9 mouse cellular contexts compared by ENCODE assay signal in genomic region chr8:26438877-26439276, GRCm38 (mm10).
DNase-seq lines count a peak whose midpoint lies in the region; ATAC-seq and TF ChIP-seq lines count a peak whose summit lies in the region.
"Had no signal": no experiment of that assay in that cellular context is flagged by ENCODE, and none has a peak within 500 bp of the region (broad histone marks: within the 10 kb centered on the region; RNA-seq: fewer than 3 reads in every experiment).

No protein-coding gene starts in this region.

- no peak for TF ChIP-seq CTCF in intestine, postnatal 0 days (IDR thresholded peaks at IDR 0.05; ENCODE audit: low read depth)

- peak overlapping the region; percentile 24 for H3K4me3 ChIP-seq in kidney, embryonic 14.5 days (ENCODE audit: low read length)
- no peak overlapping the region for H3K4me3 ChIP-seq in embryonic facial prominence, embryonic 15.5 days (replicated peaks)
- no peak overlapping the region for H3K4me3 ChIP-seq in intestine, postnatal 0 days (ENCODE audit: low read depth, low read length)
- H3K4me3 ChIP-seq in neural tube, embryonic 12.5 days = no peak overlapping the region
- H3K4me3 ChIP-seq: heart, embryonic 15.5 days had no signal

- peak overlapping the region; percentile 37; the same call in 1 of the 2 replicates for H3K9ac ChIP-seq in kidney, embryonic 14.5 days (ENCODE audit: low read depth, low read length)
- H3K9ac ChIP-seq in embryonic facial prominence, embryonic 15.5 days = no peak overlapping the region
- no peak overlapping the region for H3K9ac ChIP-seq in intestine, postnatal 0 days (ENCODE audit: low read depth, low read length)
- no peak overlapping the region for H3K9ac ChIP-seq in neural tube, embryonic 12.5 days
- H3K9ac ChIP-seq: heart, embryonic 15.5 days had no signal

- H3K27me3 ChIP-seq in kidney, embryonic 14.5 days (ENCODE audit: control insufficient read depth, insufficient read depth, low read length) = no peaks in the 10 kb centered on the region
- no peaks in the 10 kb centered on the region for H3K27me3 ChIP-seq in embryonic facial prominence, embryonic 15.5 days
- H3K27me3 ChIP-seq in intestine, postnatal 0 days (replicated peaks; ENCODE audit: control insufficient read depth, insufficient read depth, low read length) = no peaks in the 10 kb centered on the region
- no peaks in the 10 kb centered on the region for H3K27me3 ChIP-seq in neural tube, embryonic 12.5 days (replicated peaks)
- H3K27me3 ChIP-seq: heart, embryonic 15.5 days had no signal

- no peak overlapping the region; the same call in 1 of the 2 replicates for H3K27ac ChIP-seq in kidney, embryonic 14.5 days (ENCODE audit: low read depth, low read length)
- H3K27ac ChIP-seq in embryonic facial prominence, embryonic 15.5 days (replicated peaks) = no peak overlapping the region
- no peak overlapping the region for H3K27ac ChIP-seq in intestine, postnatal 0 days (ENCODE audit: low read depth, low read length)
- H3K27ac ChIP-seq in neural tube, embryonic 12.5 days = no peak overlapping the region; the same call in 1 of the 2 replicates
- H3K27ac ChIP-seq: heart, embryonic 15.5 days had no signal

- H3K4me1 ChIP-seq in kidney, embryonic 14.5 days (ENCODE audit: control insufficient read depth, insufficient read depth, low read length) = peaks cover 5% of the 10 kb centered on the region; the same call in 1 of the 2 replicates
- no peaks in the 10 kb centered on the region for H3K4me1 ChIP-seq in embryonic facial prominence, embryonic 15.5 days
- H3K4me1 ChIP-seq in intestine, postnatal 0 days (replicated peaks; ENCODE audit: control insufficient read depth, insufficient read depth, low read length) = no peaks in the 10 kb centered on the region
- H3K4me1 ChIP-seq in neural tube, embryonic 12.5 days = peaks cover 15% of the 10 kb centered on the region
- H3K4me1 ChIP-seq: heart, embryonic 15.5 days had no signal

- peak overlapping the region; percentile 45 for H3K4me2 ChIP-seq in kidney, embryonic 14.5 days (replicated peaks; ENCODE audit: low read depth, low read length)
- H3K4me2 ChIP-seq in embryonic facial prominence, embryonic 15.5 days (replicated peaks) = peak overlapping the region; percentile 6; the same call in 1 of the 2 replicates
- H3K4me2 ChIP-seq in intestine, postnatal 0 days (replicated peaks; ENCODE audit: low read depth) = peak overlapping the region; percentile 39
- peak overlapping the region; percentile 47 for H3K4me2 ChIP-seq in neural tube, embryonic 12.5 days (replicated peaks)
- H3K4me2 ChIP-seq: heart, embryonic 15.5 days had no signal

- DNase-seq in kidney, adult 11 months = no peak
- DNase-seq in adipocyte (ENCODE audit: low spot score) = no peak

- ATAC-seq in kidney, embryonic 14.5 days (ENCODE audit: low FRiP score, low TSS enrichment) = peak; percentile 76
- no peak for ATAC-seq in embryonic facial prominence, embryonic 15.5 days (ENCODE audit: insufficient number of reproducible peaks, low FRiP score, low TSS enrichment, low read depth)
- no peak for ATAC-seq in intestine, postnatal 0 days
- ATAC-seq in neural tube, embryonic 12.5 days (ENCODE audit: low FRiP score, low read depth) = peak; percentile 73
- no peak for ATAC-seq in megakaryocyte progenitor cell, adult 5-6 weeks (replicated peaks; ENCODE audit: poor library complexity)
- ATAC-seq in monocyte, adult 5-6 weeks (replicated peaks; ENCODE audit: insufficient number of reproducible peaks, low FRiP score, low TSS enrichment, poor library complexity, severe bottlenecking) = no peak

- H3K9me3 ChIP-seq in kidney, embryonic 14.5 days (ENCODE audit: control insufficient read depth, low read length) = no peaks in the 10 kb centered on the region
- H3K9me3 ChIP-seq in embryonic facial prominence, embryonic 15.5 days (replicated peaks) = no peaks in the 10 kb centered on the region
- H3K9me3 ChIP-seq in intestine, postnatal 0 days (ENCODE audit: control insufficient read depth) = no peaks in the 10 kb centered on the region
- no peaks in the 10 kb centered on the region for H3K9me3 ChIP-seq in neural tube, embryonic 12.5 days
- H3K9me3 ChIP-seq: heart, embryonic 15.5 days had no signal

- no peaks in the 10 kb centered on the region for H3K36me3 ChIP-seq in kidney, embryonic 14.5 days (ENCODE audit: control insufficient read depth, insufficient read depth, low read length)
- no peaks in the 10 kb centered on the region for H3K36me3 ChIP-seq in embryonic facial prominence, embryonic 15.5 days
- no peaks in the 10 kb centered on the region for H3K36me3 ChIP-seq in intestine, postnatal 0 days (ENCODE audit: control insufficient read depth, insufficient read depth)
- no peaks in the 10 kb centered on the region for H3K36me3 ChIP-seq in neural tube, embryonic 12.5 days
- H3K36me3 ChIP-seq: heart, embryonic 15.5 days had no signal

- 12% methylated on average over 16 of the region's 16 CpGs for WGBS in kidney, embryonic 14.5 days
- 49% methylated on average over 16 of the region's 16 CpGs for WGBS in embryonic facial prominence, embryonic 15.5 days
- 25% methylated on average over 16 of the region's 16 CpGs for WGBS in intestine, postnatal 0 days
- 14% methylated on average over 16 of the region's 16 CpGs for WGBS in neural tube, embryonic 12.5 days

Comparison
In these comparisons a context has a peak if more than half of its experiments do, and no peak if none do; other contexts are left out.
1. ATAC-seq: peak in kidney, embryonic 14.5 days (single experiment) and neural tube, embryonic 12.5 days (single experiment); none in embryonic facial prominence, embryonic 15.5 days (single experiment), intestine, postnatal 0 days (single experiment), megakaryocyte progenitor cell, adult 5-6 weeks (single experiment) and monocyte, adult 5-6 weeks (single experiment).
2. Peak in every context shown above with its lines, with median percentiles within 50 percentile points of each other: H3K4me2 ChIP-seq.